ENCODE assay signal across 22 mouse cellular contexts in genomic region chr16:37705209-37705608, GRCm38 (mm10). TPM values are rescaled to one million over a fixed set of nuclear protein-coding genes. Genes with fewer than 3 reads are reported as not detected.
DNase-seq lines count a peak whose midpoint lies in the region; ATAC-seq and TF ChIP-seq lines count a peak whose summit lies in the region.
"Had no signal": no experiment of that assay in that cellular context is flagged by ENCODE, and none has a peak within 500 bp of the region (broad histone marks: within the 10 kb centered on the region; RNA-seq: fewer than 3 reads in every experiment).

No protein-coding gene starts in this region.

- 57% methylated on average over 5 of the region's 5 CpGs for WGBS in heart, postnatal 0 days
- WGBS in midbrain, embryonic 15.5 days: 87% methylated on average over 5 of the region's 5 CpGs
- WGBS in midbrain, embryonic 16.5 days: 86% methylated on average over 5 of the region's 5 CpGs
- WGBS in olfactory bulb, adult 2 months: 67% methylated on average over 5 of the region's 5 CpGs

- peaks cover 10% of the 10 kb centered on the region for H3K4me1 ChIP-seq in heart, postnatal 0 days (ENCODE audit: control insufficient read depth, insufficient read depth)
- peaks cover 18% of the 10 kb centered on the region; the same call in 1 of the 2 replicates for H3K4me1 ChIP-seq in midbrain, embryonic 15.5 days
- peaks cover 10% of the 10 kb centered on the region for H3K4me1 ChIP-seq in midbrain, embryonic 16.5 days (ENCODE audit: control insufficient read depth, insufficient read depth, low read length)
- H3K4me1 ChIP-seq in olfactory bulb, adult 2 months (ENCODE audit: control insufficient read depth, insufficient read depth, low read length): no peaks in the 10 kb centered on the region; the same call in 1 of the 2 replicates

- no peak for TF ChIP-seq EP300 in heart, postnatal 0 days (IDR thresholded peaks at IDR 0.05; ENCODE audit: low read depth)

- H3K36me3 ChIP-seq in heart, postnatal 0 days (replicated peaks; ENCODE audit: control insufficient read depth, insufficient read depth, low read length): no peaks in the 10 kb centered on the region
- H3K36me3 ChIP-seq in midbrain, embryonic 15.5 days (replicated peaks): no peaks in the 10 kb centered on the region
- H3K36me3 ChIP-seq in midbrain, embryonic 16.5 days (ENCODE audit: control insufficient read depth, insufficient read depth, low read length): no peaks in the 10 kb centered on the region
- H3K36me3 ChIP-seq: embryonic facial prominence, embryonic 12.5 days; heart, embryonic 12.5 days; hindbrain, embryonic 15.5 days had no signal

- H3K9me3 ChIP-seq in heart, postnatal 0 days (replicated peaks; ENCODE audit: control insufficient read depth, low read length): no peaks in the 10 kb centered on the region
- H3K9me3 ChIP-seq in midbrain, embryonic 15.5 days: no peaks in the 10 kb centered on the region
- H3K9me3 ChIP-seq in midbrain, embryonic 16.5 days (replicated peaks; ENCODE audit: control insufficient read depth, low read length, poor library complexity, severe bottlenecking): no peaks in the 10 kb centered on the region
- H3K9me3 ChIP-seq: embryonic facial prominence, embryonic 12.5 days; heart, embryonic 12.5 days; hindbrain, embryonic 15.5 days had no signal

- DNase-seq in frontal cortex, postnatal 25 days (ENCODE audit: low spot score in 2 of 2): no peak
- DNase-seq in heart, postnatal 0 days (ENCODE audit: low spot score): no peak
- DNase-seq in heart, postnatal 14 days: no peak
- DNase-seq in cerebellum, postnatal 4 days (ENCODE audit: low spot score in 2 of 2): no peak
- DNase-seq: cerebellum, adult 18-20 months; cerebellum, adult 9-11 months; cerebellum, postnatal 36 days; gastrocnemius, postnatal 36 days; heart, postnatal 36 days; kidney, adult 2 months had no signal

- ATAC-seq in frontal cortex, adult (ENCODE audit: low TSS enrichment): peak; percentile 58
- ATAC-seq in heart, postnatal 0 days (ENCODE audit: insufficient read depth, low read depth): no peak
- ATAC-seq in midbrain, embryonic 15.5 days (replicated peaks): no peak
- no peak for ATAC-seq in midbrain, embryonic 16.5 days
- ATAC-seq: activated CD4-positive, CD25-positive, alpha-beta regulatory T cell, adult 4 months; forebrain, embryonic 14.5 days; intestine, embryonic 16.5 days had no signal

- no peak for TF ChIP-seq POLR2A in olfactory bulb, adult 2 months (IDR thresholded peaks at IDR 0.05; ENCODE audit: insufficient read depth, low read depth, low read length)

- no peak for TF ChIP-seq CTCF in heart, postnatal 0 days (IDR thresholded peaks at IDR 0.05; ENCODE audit: low read depth)
- TF ChIP-seq CTCF in olfactory bulb, adult 2 months (IDR thresholded peaks at IDR 0.05; ENCODE audit: insufficient read depth, low read depth, low read length): no peak

- no peak overlapping the region for H3K9ac ChIP-seq in heart, postnatal 0 days (replicated peaks; ENCODE audit: low read depth, low read length)
- no peak overlapping the region for H3K9ac ChIP-seq in midbrain, embryonic 15.5 days
- no peak overlapping the region for H3K9ac ChIP-seq in midbrain, embryonic 16.5 days (ENCODE audit: low read depth, low read length)
- H3K9ac ChIP-seq: embryonic facial prominence, embryonic 12.5 days; heart, embryonic 12.5 days; hindbrain, embryonic 15.5 days had no signal

- no peak overlapping the region for H3K4me2 ChIP-seq in heart, postnatal 0 days (ENCODE audit: low read depth, low read length)
- H3K4me2 ChIP-seq in midbrain, embryonic 15.5 days: no peak overlapping the region
- H3K4me2 ChIP-seq in midbrain, embryonic 16.5 days (ENCODE audit: low read length): no peak overlapping the region
- H3K4me2 ChIP-seq: embryonic facial prominence, embryonic 12.5 days; heart, embryonic 12.5 days; hindbrain, embryonic 15.5 days had no signal

- H3K27me3 ChIP-seq in heart, postnatal 0 days (ENCODE audit: control insufficient read depth, insufficient read depth, low read length): no peaks in the 10 kb centered on the region
- no peaks in the 10 kb centered on the region for H3K27me3 ChIP-seq in midbrain, embryonic 15.5 days (replicated peaks)
- no peaks in the 10 kb centered on the region for H3K27me3 ChIP-seq in midbrain, embryonic 16.5 days (ENCODE audit: control insufficient read depth, insufficient read depth, low read depth, low read length)
- H3K27me3 ChIP-seq: CH12.LX; embryonic facial prominence, embryonic 12.5 days; heart, embryonic 12.5 days; hindbrain, embryonic 15.5 days; Patski had no signal

- intact Hi-C loops in heart, postnatal 14 days (cut with DNase I): no loop called here

- 0 out of 2 replicates have a peak overlapping the region, but pooled peaks have one; percentile 17 for H3K27ac ChIP-seq in heart, postnatal 0 days (ENCODE audit: low read depth)
- peak overlapping the region; percentile 27; the same call in 1 of the 2 replicates for H3K27ac ChIP-seq in midbrain, embryonic 15.5 days
- H3K27ac ChIP-seq in midbrain, embryonic 16.5 days (ENCODE audit: low read length): no peak overlapping the region
- peak overlapping the region; percentile 18; the same call in 1 of the 2 replicates for H3K27ac ChIP-seq in olfactory bulb, adult 2 months (ENCODE audit: insufficient read depth, low read depth, low read length)
- H3K27ac ChIP-seq: embryonic facial prominence, embryonic 12.5 days; hindbrain, embryonic 15.5 days had no signal

- no peak overlapping the region for H3K4me3 ChIP-seq in heart, postnatal 0 days (ENCODE audit: low read depth, low read length)
- no peak overlapping the region for H3K4me3 ChIP-seq in midbrain, embryonic 15.5 days
- no peak overlapping the region for H3K4me3 ChIP-seq in midbrain, embryonic 16.5 days (ENCODE audit: low read depth, low read length)
- no peak overlapping the region for H3K4me3 ChIP-seq in olfactory bulb, adult 2 months (ENCODE audit: insufficient read depth, low read depth, low read length)
- H3K4me3 ChIP-seq: embryonic facial prominence, embryonic 12.5 days; heart, embryonic 12.5 days; hindbrain, embryonic 15.5 days had no signal

RNA-seq across cellular contexts. Expression of gene Ndufb4, which starts 51.0 kb away (rescaled TPM):
- total RNA-seq in heart, postnatal 0 days (2014; rRNA removed; ENCODE audit: low replicate concordance): 98.7 and 107 TPM in 2 replicates
- polyA plus RNA-seq in heart, postnatal 0 days (2015; fragmentation: Nextera tagmentation; extraction: Ambion mirVana): 242 and 274 TPM in 2 replicates
- 100 to 1,000 TPM; 124 to 140 TPM for total RNA-seq in heart, postnatal 14 days (2021)
- 46.3 and 49.9 TPM in 2 replicates for polyA plus RNA-seq in midbrain, embryonic 15.5 days (2015; fragmentation: Nextera tagmentation; extraction: Ambion mirVana)
- polyA plus RNA-seq in midbrain, embryonic 16.5 days (2015; fragmentation: Nextera tagmentation; extraction: Ambion mirVana): 49.1 and 51.7 TPM in 2 replicates
- polyA plus RNA-seq in olfactory bulb, adult 2 months (2012; ENCODE audit: insufficient read depth, insufficient read length, low replicate concordance, missing spikeins): not detected in 2 replicates
